Mouse (Mus musculus) kidney, postnatal 0 days (tissue): ENCODE data around the gene Gtf3c5. TPM values are rescaled to one million over a fixed set of nuclear protein-coding genes. Genes with fewer than 3 reads are reported as not detected.
A peak's percentile ranks its signal among the peaks of the same experiment; 100 is the strongest.

Source experiments
- ATAC-seq: fragments of 200-750 bp; cut with Nextera tagmentation; replicated peaks from 2 replicates; pipeline ENCODE4 v1.8.0; 2017; ENCODE audit warnings: low read depth, moderate number of reproducible peaks, moderate TSS enrichment, moderate library complexity; ENCODE audit not compliant: low FRiP score
- DNase-seq: peaks from one replicate; pipeline ENCODE4 v3.0.0-alpha.2; 2016; ENCODE audit warnings: low spot score
- H3K27ac ChIP-seq: fragments of 300-500 bp; sonication (generic); 2 replicates; pipeline ENCODE4 v1.5.1; 2014; ENCODE audit warnings: mild to moderate bottlenecking
- H3K27me3 ChIP-seq: fragments of 300-500 bp; sonication (generic); 2 replicates; pipeline ENCODE4 v1.6.1; 2014; ENCODE audit warnings: low read length, mixed read lengths; ENCODE audit not compliant: insufficient read depth
- H3K36me3 ChIP-seq: fragments of 300-500 bp; sonication (generic); 2 replicates; pipeline ENCODE4 v1.6.1; 2014; ENCODE audit warnings: low read length, mixed read lengths; ENCODE audit not compliant: insufficient read depth
- H3K4me1 ChIP-seq: fragments of 300-500 bp; sonication (generic); replicated peaks from 2 replicates; pipeline ENCODE4 v1.6.1; 2014; ENCODE audit warnings: antibody characterized with exemption, low read length, mixed read lengths; ENCODE audit not compliant: insufficient read depth
- H3K4me2 ChIP-seq: fragments of 300-500 bp; sonication (generic); 2 replicates; pipeline ENCODE4 v1.6.1; 2014; ENCODE audit warnings: mild to moderate bottlenecking, low read length, moderate library complexity, mixed read lengths
- H3K4me3 ChIP-seq: fragments of 300-500 bp; sonication (generic); replicated peaks from 2 replicates; pipeline ENCODE4 v1.5.1; 2014; ENCODE audit warnings: low read depth, low read length
- H3K9ac ChIP-seq: fragments of 300-500 bp; sonication (generic); 2 replicates; pipeline ENCODE4 v1.6.1; 2014; ENCODE audit warnings: low read depth, low read length
- H3K9me3 ChIP-seq: fragments of 300-500 bp; sonication (generic); replicated peaks from 2 replicates; pipeline ENCODE4 v1.6.1; 2016; ENCODE audit warnings: low read length, inconsistent platforms, mixed read lengths
- CTCF ChIP-seq: IDR thresholded peaks from 2 replicates; pipeline ENCODE4 v1.5.1; 2016; ENCODE audit warnings: antibody characterized with exemption, low read depth, mild to moderate bottlenecking, moderate library complexity
- WGBS: fragments of 180-500 bp; shearing (Covaris S2); extraction: QIAGEN DNeasy Blood & Tissue Kit; methylation state at CpG from one replicate; pipeline ENCODE4 v1.1.7; 2014; 5-methylcytosine and 5-hydroxymethylcytosine counted together
- polyA plus RNA-seq: library from polyadenylated mRNA; unstranded; fragments of >200 nt; fragmentation: Nextera tagmentation; extraction: Ambion mirVana; gene quantifications from 2 replicates; pipeline ENCODE4 v1.2.1, GENCODE M21; 2015

The Gtf3c5 gene
- polyA plus RNA-seq, 1 experiment from 2014 or later = 19.6 TPM

GRCm38 (mm10) chr2:28547237-28548172 is 36.0 kb downstream of the Gtf3c5 start:
- Histone ChIP-seq H3K4me3 (no peak overlapping the region), H3K9ac (no peak overlapping the region), H3K4me2 (no peak overlapping the region), H3K27ac (no peak overlapping the region), H3K27me3 (no peaks in the 10 kb centered on the region), H3K4me1 (no peaks in the 10 kb centered on the region), H3K9me3 (no peaks in the 10 kb centered on the region), H3K36me3 (peaks cover 71% of the 10 kb centered on the region)
- WGBS = 52% methylated on average over 11 of the region's 11 CpGs
- peak; percentile 85 for DNase-seq
- TF ChIP-seq CTCF = peak; percentile 99
- peak; percentile 55 for ATAC-seq

- TF ChIP-seq CTCF = no peak
- H3K9me3 ChIP-seq = no peaks in the 10 kb centered on the region
- WGBS = 74% methylated on average over 6 of the region's 6 CpGs
- ATAC-seq (no peak), DNase-seq (no peak)
- H3K4me1 ChIP-seq = no peaks in the 10 kb centered on the region
- H3K9ac ChIP-seq = no peak overlapping the region
- no peak overlapping the region for H3K27ac ChIP-seq
- H3K4me2 ChIP-seq = no peak overlapping the region
- no peak overlapping the region for H3K4me3 ChIP-seq
- H3K36me3 ChIP-seq = peaks cover 67% of the 10 kb centered on the region
- H3K27me3 ChIP-seq = no peaks in the 10 kb centered on the region
Observed at GRCm38 (mm10) chr2:28546560-28546959, 37.0 kb downstream of the Gtf3c5 start.

GRCm38 (mm10) chr2:28545976-28546375 is 37.6 kb downstream of the Gtf3c5 start:
- TF ChIP-seq CTCF = no peak
- DNase-seq (no peak), ATAC-seq (no peak)
- Histone ChIP-seq H3K27me3 (no peaks in the 10 kb centered on the region), H3K36me3 (peaks cover 61% of the 10 kb centered on the region), H3K27ac (no peak overlapping the region), H3K4me3 (no peak overlapping the region), H3K9me3 (no peaks in the 10 kb centered on the region), H3K4me1 (no peaks in the 10 kb centered on the region), H3K9ac (no peak overlapping the region), H3K4me2 (no peak overlapping the region)

GRCm38 (mm10) chr2:28543894-28544293 is 39.7 kb downstream of the Gtf3c5 start:
- TF ChIP-seq CTCF = no peak
- DNase-seq = no peak
- Histone ChIP-seq H3K27ac (no peak overlapping the region), H3K9me3 (no peaks in the 10 kb centered on the region), H3K36me3 (peaks cover 41% of the 10 kb centered on the region), H3K27me3 (no peaks in the 10 kb centered on the region), H3K4me2 (no peak overlapping the region), H3K4me1 (peaks cover 8% of the 10 kb centered on the region), H3K9ac (no peak overlapping the region), H3K4me3 (no peak overlapping the region)
- 93% methylated on average over 8 of the region's 8 CpGs for WGBS
- ATAC-seq = no peak

GRCm38 (mm10) chr2:28540587-28541227 is 42.8 kb downstream of the Gtf3c5 start:
- H3K4me2 ChIP-seq = no peak overlapping the region
- H3K4me3 ChIP-seq = no peak overlapping the region
- no peak for DNase-seq
- H3K4me1 ChIP-seq = peaks cover 12% of the 10 kb centered on the region
- TF ChIP-seq CTCF = no peak
- no peak overlapping the region for H3K9ac ChIP-seq
- H3K36me3 ChIP-seq = peaks cover 29% of the 10 kb centered on the region; the same call in 1 of the 2 replicates
- no peak for ATAC-seq
- WGBS = 85% methylated on average over 8 of the region's 8 CpGs
- no peak overlapping the region for H3K27ac ChIP-seq
- no peaks in the 10 kb centered on the region for H3K27me3 ChIP-seq
- no peaks in the 10 kb centered on the region for H3K9me3 ChIP-seq

- DNase-seq = no peak
- 69% methylated on average over 2 of the region's 2 CpGs for WGBS
- Histone ChIP-seq H3K4me3 (no peak overlapping the region), H3K4me1 (peaks cover 13% of the 10 kb centered on the region), H3K27me3 (no peaks in the 10 kb centered on the region), H3K9me3 (no peaks in the 10 kb centered on the region), H3K4me2 (no peak overlapping the region), H3K36me3 (peaks cover 22% of the 10 kb centered on the region; the same call in 1 of the 2 replicates), H3K27ac (no peak overlapping the region), H3K9ac (0 out of 2 replicates have a peak overlapping the region, but pooled peaks have one; percentile 13)
- no peak for TF ChIP-seq CTCF
- ATAC-seq = no peak
Observed at GRCm38 (mm10) chr2:28539949-28540348, 43.6 kb downstream of the Gtf3c5 start.
